Mouse (Mus musculus) neural tube, embryonic 11.5 days (tissue): ENCODE measurements at regions not wholly inside any gene's neighbourhood (a gene's known extent, or its start where the extent isn't known, plus 50 kb on each side); places are given as distances from the start of the nearest gene placed in this dataset.

ENCODE experiments used
- ATAC-seq: fragments of 200-750 bp; cut with Nextera tagmentation; 2 replicates; pipeline ENCODE4 v1.8.0; 2017; ENCODE audit warnings: moderate number of reproducible peaks, mild to moderate bottlenecking, moderate TSS enrichment, moderate library complexity; ENCODE audit not compliant: insufficient read depth, low FRiP score, low TSS enrichment
- DNase-seq: peaks from one replicate; pipeline ENCODE4 v3.0.0-alpha.2; 2015; ENCODE audit warnings: low spot score
- H3K27ac ChIP-seq: fragments of 300-500 bp; sonication (generic); 2 replicates; pipeline ENCODE4 v1.5.1; 2014; ENCODE audit warnings: low read depth, mild to moderate bottlenecking, low read length
- H3K27me3 ChIP-seq: fragments of 300-500 bp; sonication (generic); 2 replicates; pipeline ENCODE4 v1.6.1; 2014; ENCODE audit warnings: mild to moderate bottlenecking, low read length, mixed read lengths; ENCODE audit not compliant: control insufficient read depth, insufficient read depth
- H3K36me3 ChIP-seq: fragments of 300-500 bp; sonication (generic); 2 replicates; pipeline ENCODE4 v1.6.1; 2014; ENCODE audit warnings: mild to moderate bottlenecking, low read length, moderate library complexity, mixed read lengths; ENCODE audit not compliant: control insufficient read depth, insufficient read depth
- H3K4me1 ChIP-seq: fragments of 300-500 bp; sonication (generic); 2 replicates; pipeline ENCODE4 v1.6.1; 2014; ENCODE audit warnings: low read length, mixed read lengths; ENCODE audit not compliant: control insufficient read depth, insufficient read depth
- H3K4me2 ChIP-seq: fragments of 300-500 bp; sonication (generic); 2 replicates; pipeline ENCODE4 v1.6.1; 2014; ENCODE audit warnings: low read depth, mild to moderate bottlenecking, moderate library complexity
- H3K4me3 ChIP-seq: fragments of 300-500 bp; sonication (generic); 2 replicates; pipeline ENCODE4 v1.5.1; 2014; ENCODE audit warnings: low read depth, low read length
- H3K9ac ChIP-seq: fragments of 300-500 bp; sonication (generic); 2 replicates; pipeline ENCODE4 v1.6.1; 2014; ENCODE audit warnings: mild to moderate bottlenecking, low read length
- H3K9me3 ChIP-seq: fragments of 300-500 bp; sonication (generic); 2 replicates; pipeline ENCODE4 v1.6.1; 2016; ENCODE audit warnings: low read length; ENCODE audit not compliant: control insufficient read depth
- WGBS: fragments of 180-500 bp; shearing (Covaris S2); extraction: QIAGEN DNeasy Blood & Tissue Kit; methylation state at CpG from one replicate; pipeline ENCODE4 v1.1.7; 2014; 5-methylcytosine and 5-hydroxymethylcytosine counted together

DNA sequence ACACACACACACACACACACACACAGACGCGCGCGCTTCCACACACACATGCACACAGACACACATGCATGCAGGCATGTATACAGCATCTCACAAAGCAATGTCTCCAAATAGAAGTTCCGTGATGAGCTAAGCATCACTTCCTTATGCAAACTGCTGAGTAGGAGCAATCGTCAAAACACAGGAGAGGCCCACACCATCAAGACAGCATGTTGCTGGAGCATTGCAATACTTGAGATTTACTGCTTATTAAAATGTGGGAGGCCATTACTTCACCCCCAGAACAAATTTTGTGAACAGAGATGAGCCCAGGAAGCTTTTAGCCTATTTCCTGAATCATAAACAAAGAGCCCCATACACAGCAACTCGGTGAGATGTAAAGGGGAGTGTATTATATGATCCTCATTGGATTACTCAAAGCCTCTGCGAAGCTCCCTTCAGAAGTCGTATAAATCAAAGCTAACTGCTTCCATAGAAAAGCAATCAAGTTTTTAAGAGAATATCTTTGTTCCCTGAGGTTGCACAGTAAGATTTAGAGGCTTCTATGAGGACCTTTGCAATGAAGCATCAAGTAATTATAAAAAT lies 670.6 kb downstream of the Efna5 start:
- Histone ChIP-seq H3K36me3 (no peaks in the 10 kb centered on the region), H3K27me3 (no peaks in the 10 kb centered on the region), H3K4me1 (no peaks in the 10 kb centered on the region), H3K9ac (no peak overlapping the region), H3K27ac (no peak overlapping the region), H3K4me2 (no peak overlapping the region), H3K9me3 (no peaks in the 10 kb centered on the region), H3K4me3 (no peak overlapping the region)
- WGBS, result 78% methylated on average over 9 of the region's 9 CpGs
- ATAC-seq, result no peak
- DNase-seq, result no peak

DNA sequence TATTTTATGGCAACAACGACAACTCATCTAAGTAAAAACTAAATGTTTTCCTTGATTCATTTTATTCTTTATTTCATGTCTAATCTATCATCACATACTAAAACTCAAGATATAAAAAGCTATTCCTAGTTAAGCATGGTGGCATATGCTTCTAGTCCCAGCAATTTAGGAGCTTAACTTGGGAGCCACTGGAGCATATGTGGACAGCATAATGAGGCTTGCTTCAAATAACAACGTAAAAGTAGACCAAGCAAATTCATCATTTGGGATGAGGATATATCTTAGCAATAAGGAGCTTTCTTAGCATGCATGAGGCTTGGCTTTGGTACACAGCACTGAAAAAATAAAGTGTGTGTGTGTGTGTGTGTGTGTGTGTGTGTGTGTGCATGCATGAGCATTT lies 678.5 kb downstream of the Efna5 start:
- ATAC-seq, result no peak
- no peak for DNase-seq
- WGBS, result 87% methylated on average over 2 of the region's 2 CpGs

DNA sequence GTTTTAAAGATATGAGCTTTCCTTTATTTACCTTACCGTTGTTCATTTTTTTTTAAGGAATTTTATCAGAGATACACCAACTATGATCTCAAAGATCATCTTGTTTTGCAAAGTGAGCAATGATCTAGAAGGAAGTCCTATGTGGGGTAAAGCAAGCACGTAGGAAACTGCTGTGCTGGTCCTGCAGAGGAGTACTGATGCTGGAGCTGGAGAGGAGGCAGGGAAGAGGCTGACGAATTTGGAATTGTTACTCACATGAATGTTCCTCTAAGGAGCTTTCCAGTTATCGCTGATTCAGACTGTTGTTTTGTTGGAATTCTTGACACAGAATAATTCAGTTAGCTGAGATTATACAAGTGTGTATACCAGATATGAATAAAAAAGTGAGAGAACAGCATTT lies 680.6 kb downstream of the Efna5 start:
- H3K27ac ChIP-seq, result no peak overlapping the region
- DNase-seq (no peak), ATAC-seq (no peak)
- no peak overlapping the region for H3K4me2 ChIP-seq
- no peaks in the 10 kb centered on the region for H3K36me3 ChIP-seq
- no peak overlapping the region for H3K9ac ChIP-seq
- no peak overlapping the region for H3K4me3 ChIP-seq
- 85% methylated on average over 4 of the region's 4 CpGs for WGBS
- no peaks in the 10 kb centered on the region for H3K27me3 ChIP-seq
- no peaks in the 10 kb centered on the region for H3K4me1 ChIP-seq
- no peaks in the 10 kb centered on the region for H3K9me3 ChIP-seq

More for the DNA sequence above, 678.5 kb downstream of the Efna5 start:
- H3K4me2 ChIP-seq, result no peak overlapping the region
- no peaks in the 10 kb centered on the region for H3K9me3 ChIP-seq
- no peak overlapping the region for H3K27ac ChIP-seq
- no peaks in the 10 kb centered on the region for H3K27me3 ChIP-seq
- H3K4me3 ChIP-seq, result no peak overlapping the region
- H3K36me3 ChIP-seq, result no peaks in the 10 kb centered on the region
- H3K4me1 ChIP-seq, result no peaks in the 10 kb centered on the region
- no peak overlapping the region for H3K9ac ChIP-seq

DNA sequence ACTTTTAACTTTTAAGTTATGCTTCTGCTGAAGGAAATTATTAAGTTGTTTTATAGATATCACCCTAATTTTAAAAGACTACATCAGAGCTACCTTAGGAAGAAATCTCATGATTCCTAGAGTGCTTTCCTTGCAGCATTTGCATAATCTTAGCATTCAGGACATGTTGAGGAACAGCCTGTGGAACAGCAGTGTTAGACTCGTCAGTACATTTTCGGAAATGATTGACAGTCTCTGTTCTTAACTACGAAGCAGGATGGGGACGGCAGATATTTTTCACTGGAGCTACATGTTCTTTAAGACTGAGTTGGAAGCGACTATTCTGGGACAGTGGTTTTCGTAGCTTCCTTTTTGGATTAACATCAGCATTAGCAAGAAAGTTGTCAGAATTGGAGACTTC lies 681.6 kb downstream of the Efna5 start:
- H3K27ac ChIP-seq, result no peak overlapping the region
- H3K9me3 ChIP-seq, result no peaks in the 10 kb centered on the region
- no peaks in the 10 kb centered on the region for H3K36me3 ChIP-seq
- ATAC-seq (no peak), DNase-seq (no peak)
- WGBS, result 93% methylated on average over 6 of the region's 6 CpGs
- no peaks in the 10 kb centered on the region for H3K27me3 ChIP-seq
- no peak overlapping the region for H3K4me2 ChIP-seq
- no peak overlapping the region for H3K4me3 ChIP-seq
- no peaks in the 10 kb centered on the region for H3K4me1 ChIP-seq
- H3K9ac ChIP-seq, result no peak overlapping the region

DNA sequence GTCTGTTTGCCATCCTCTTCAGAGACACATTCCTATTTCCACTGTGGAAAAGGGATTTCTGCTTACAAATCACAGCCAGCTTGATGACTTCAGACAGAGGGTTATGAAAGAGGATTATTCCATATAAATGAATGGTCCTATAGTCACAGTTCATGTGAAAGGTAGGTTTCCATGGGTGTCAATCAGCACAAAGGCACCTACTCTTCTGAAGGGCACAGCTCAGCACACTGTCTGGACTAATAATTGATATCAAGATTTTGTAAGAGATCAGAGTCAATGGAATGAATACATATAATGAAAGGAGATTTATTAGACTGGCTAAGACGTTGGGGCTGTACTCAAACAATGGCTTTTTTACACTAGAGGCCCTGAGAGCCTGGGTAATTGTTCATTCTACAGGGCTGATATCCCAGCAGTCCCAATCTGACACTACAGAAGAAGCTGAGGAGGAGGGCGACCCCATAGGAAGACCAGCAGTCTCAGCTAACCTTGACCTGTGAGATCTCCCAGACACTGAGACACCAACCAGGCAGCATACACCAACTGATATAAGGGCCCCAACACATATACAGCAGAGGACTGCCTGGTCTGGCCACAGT lies 702.4 kb downstream of the Efna5 start:
- Histone ChIP-seq H3K9me3 (no peaks in the 10 kb centered on the region), H3K27me3 (no peaks in the 10 kb centered on the region), H3K27ac (no peak overlapping the region), H3K4me2 (no peak overlapping the region), H3K4me3 (no peak overlapping the region), H3K36me3 (no peaks in the 10 kb centered on the region), H3K9ac (no peak overlapping the region), H3K4me1 (no peaks in the 10 kb centered on the region)
- ATAC-seq, result no peak
- WGBS, result 47% methylated on average over 2 of the region's 2 CpGs
- DNase-seq, result no peak

DNA sequence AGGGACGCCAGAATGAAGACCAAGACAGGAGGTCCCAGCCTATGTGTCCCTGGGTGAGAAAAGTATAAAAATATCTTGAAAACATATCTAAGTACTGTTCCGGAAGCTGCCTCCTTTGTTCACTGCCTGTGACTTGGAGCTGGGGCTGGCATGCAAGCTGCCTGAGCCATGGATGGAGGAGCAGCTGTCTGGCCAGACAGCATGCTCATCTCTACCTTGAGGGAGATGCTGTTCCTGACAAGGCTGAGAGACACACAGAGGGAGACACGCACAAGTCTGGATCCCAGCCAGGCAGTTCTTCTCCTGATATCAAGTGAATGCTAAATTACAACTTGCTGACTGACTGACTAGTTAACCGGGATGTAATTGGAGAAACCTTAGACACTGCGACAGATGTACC lies 704.8 kb downstream of the Efna5 start:
- Histone ChIP-seq H3K4me1 (no peaks in the 10 kb centered on the region), H3K27me3 (no peaks in the 10 kb centered on the region), H3K9ac (no peak overlapping the region), H3K36me3 (no peaks in the 10 kb centered on the region), H3K9me3 (no peaks in the 10 kb centered on the region), H3K27ac (no peak overlapping the region), H3K4me2 (no peak overlapping the region), H3K4me3 (no peak overlapping the region)
- WGBS, result 88% methylated on average over 5 of the region's 5 CpGs
- ATAC-seq (no peak), DNase-seq (no peak)

DNA sequence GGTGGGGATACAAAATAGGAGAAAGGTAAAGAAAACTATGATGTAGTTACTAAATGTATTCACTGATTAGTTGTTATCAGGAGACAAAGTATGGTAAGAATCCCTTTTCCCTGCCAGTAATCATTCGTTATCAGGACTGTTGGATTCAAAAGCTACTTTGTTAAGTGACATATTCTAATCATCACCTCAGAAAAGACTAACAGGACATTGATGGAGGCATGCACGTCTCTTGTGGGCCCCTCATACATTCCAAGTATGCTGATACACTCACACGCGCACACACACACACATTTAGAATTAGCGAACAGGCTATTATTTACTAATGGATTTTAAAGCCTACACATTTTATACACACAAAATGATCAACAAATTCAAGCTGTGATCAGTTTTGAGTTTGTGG lies 708.8 kb downstream of the Efna5 start:
- no peak overlapping the region for H3K4me2 ChIP-seq
- H3K4me3 ChIP-seq, result no peak overlapping the region
- no peak overlapping the region for H3K9ac ChIP-seq
- no peaks in the 10 kb centered on the region for H3K36me3 ChIP-seq
- no peaks in the 10 kb centered on the region for H3K27me3 ChIP-seq
- H3K9me3 ChIP-seq, result no peaks in the 10 kb centered on the region
- H3K27ac ChIP-seq, result no peak overlapping the region
- ATAC-seq, result no peak
- DNase-seq, result no peak
- WGBS, result 95% methylated on average over 5 of the region's 5 CpGs
- H3K4me1 ChIP-seq, result no peaks in the 10 kb centered on the region

DNA sequence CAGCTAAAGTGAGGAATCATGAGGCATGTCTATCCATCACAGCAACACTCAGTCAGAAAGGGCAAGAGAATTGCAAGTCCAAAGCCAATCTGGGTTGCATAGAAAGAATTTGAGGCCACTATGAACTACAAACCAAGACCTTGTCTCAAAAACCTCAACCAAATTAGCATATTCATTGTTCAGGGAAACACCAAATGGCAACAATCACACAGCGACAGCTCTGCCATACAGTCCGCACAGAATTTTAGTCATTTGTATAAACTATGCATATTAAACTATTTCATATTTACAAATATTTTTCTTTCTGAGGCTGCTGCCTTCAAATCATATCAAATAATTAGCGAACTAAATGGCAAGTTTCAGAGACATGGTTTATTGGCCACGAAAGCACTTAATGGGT lies 709.6 kb downstream of the Efna5 start:
- H3K9ac ChIP-seq, result no peak overlapping the region
- ATAC-seq (no peak), DNase-seq (no peak)
- no peak overlapping the region for H3K4me2 ChIP-seq
- no peaks in the 10 kb centered on the region for H3K27me3 ChIP-seq
- no peaks in the 10 kb centered on the region for H3K4me1 ChIP-seq
- no peaks in the 10 kb centered on the region for H3K36me3 ChIP-seq
- WGBS, result 93% methylated on average over 4 of the region's 4 CpGs
- H3K9me3 ChIP-seq, result no peaks in the 10 kb centered on the region
- no peak overlapping the region for H3K27ac ChIP-seq
- H3K4me3 ChIP-seq, result no peak overlapping the region

DNA sequence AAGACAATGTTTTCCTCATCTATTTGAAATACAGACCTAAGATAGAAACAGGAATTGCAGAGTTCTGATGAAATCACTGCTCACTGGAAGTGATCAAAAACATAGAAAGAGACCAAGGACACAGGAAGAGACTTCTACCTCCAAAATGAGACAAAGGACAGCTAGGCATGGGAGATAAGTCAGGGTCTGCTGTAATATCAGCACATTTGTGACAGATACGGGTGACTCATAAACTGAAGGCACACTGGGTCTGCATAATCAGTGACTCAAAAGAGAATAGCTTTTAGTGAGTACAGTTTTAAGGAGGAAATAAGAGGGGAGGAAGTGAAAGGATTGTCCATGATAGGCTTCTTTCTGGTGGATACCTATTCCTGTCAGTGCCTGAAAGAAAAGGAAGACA lies 719.7 kb downstream of the Efna5 start:
- ATAC-seq (no peak), DNase-seq (no peak)
- H3K36me3 ChIP-seq, result no peaks in the 10 kb centered on the region
- H3K4me3 ChIP-seq, result no peak overlapping the region
- H3K9me3 ChIP-seq, result no peaks in the 10 kb centered on the region
- WGBS, result 93% methylated on average over 1 of the region's 1 CpGs
- no peak overlapping the region for H3K9ac ChIP-seq
- H3K27me3 ChIP-seq, result no peaks in the 10 kb centered on the region
- no peaks in the 10 kb centered on the region for H3K4me1 ChIP-seq
- no peak overlapping the region for H3K4me2 ChIP-seq
- H3K27ac ChIP-seq, result no peak overlapping the region
